Mouse (Mus musculus) v-Abl transformed pro-B cells (cell line): ENCODE data around the gene Smarca5.

Source experiments
- in situ Hi-C, 2 experiments: fragments of 400-800 bp; cut with MboI; formaldehyde crosslinking; loops; one replicate each; pipeline ENCODE4 v1.15.1; 2025; ENCODE audit not compliant: unreplicated experiment in 2 of 2

Smarca5 gene

GRCm38 (mm10) chr8:80682594-80682993 is 56.7 kb downstream of the Smarca5 start:
- in situ Hi-C loops, result loop anchor here (5.0 to 25.0 kb wide), 5 partner anchors 185 to 1370 kb away; partner anchors contain the start of gene Gypa (in 1 of the 2)

GRCm38 (mm10) chr8:80669277-80669901 is 69.9 kb downstream of the Smarca5 start:
- in situ Hi-C loops, result no loop called here

- in situ Hi-C loops, result no loop called here
These were observed 75.8 kb downstream of the Smarca5 start for GRCm38 (mm10) chr8:80663476-80663875.

- in situ Hi-C loops, result no loop called here
These were observed 78.2 kb downstream of the Smarca5 start for GRCm38 (mm10) chr8:80661055-80661454.

GRCm38 (mm10) chr8:80657639-80658038 is 81.7 kb downstream of the Smarca5 start:
- in situ Hi-C loops, result no loop called here
